Mouse (Mus musculus): ENCODE measurements around the gene Pmel. TPM values are rescaled to one million over a fixed set of nuclear protein-coding genes. Genes with fewer than 3 reads are reported as not detected.

The Pmel gene
- total RNA-seq, 2 experiments from 2014 or later: 0.33 to 0.34 TPM

GRCm38 (mm10) chr10:128745946-128746613, 42.1 kb downstream of the Pmel start:
- DNase-seq (ENCODE audit: low spot score in 2 of 2): no peak
- H3K4me3 ChIP-seq: no peak overlapping the region
- H3K27ac ChIP-seq: no peak overlapping the region
- TF ChIP-seq CTCF (conservative IDR thresholded peaks at IDR 0.05): no peak

- peak overlapping the region; percentile 77 for H3K4me3 ChIP-seq
- peak overlapping the region; percentile 93 for H3K27ac ChIP-seq
- no peak for TF ChIP-seq CTCF (conservative IDR thresholded peaks at IDR 0.05)
- no peak for DNase-seq (ENCODE audit: low spot score in 2 of 2)
These were observed 43.1 kb downstream of the Pmel start for GRCm38 (mm10) chr10:128746972-128747645.

- peak within 1 kb of the TSS; percentile 93 for H3K27ac ChIP-seq
- DNase-seq (ENCODE audit: low spot score in 2 of 2): peak; percentile 26 to 44
- peak within 1 kb of the TSS; percentile 77 for H3K4me3 ChIP-seq
- TF ChIP-seq CTCF (conservative IDR thresholded peaks at IDR 0.05): no peak
These were observed 43.8 kb downstream of the Pmel start, which contains the start of gene Pym1 for GRCm38 (mm10) chr10:128747646-128748251. Gene Pym1, plus strand, starts transcription at chr10:128747889.

GRCm38 (mm10) chr10:128748252-128748864, 44.4 kb downstream of the Pmel start:
- peak overlapping the region; percentile 93 for H3K27ac ChIP-seq
- peak; percentile 67 to 68 for DNase-seq (ENCODE audit: low spot score in 2 of 2)
- peak overlapping the region; percentile 77 for H3K4me3 ChIP-seq
- peak; percentile 66 for TF ChIP-seq CTCF (conservative IDR thresholded peaks at IDR 0.05)

Other genes starting within 250 kb of the Pmel start
- gene Smarcc2, start 244.9 kb upstream of the Pmel start, total RNA-seq (2021): 100 to 1,000 TPM; 246 to 255 TPM
- gene Myl6, start 210.1 kb upstream of the Pmel start, total RNA-seq (2021): 100 to 1,000 TPM; 519 to 544 TPM
- gene Myl6b, start 205.5 kb upstream of the Pmel start, total RNA-seq (2021): 10 to 100 TPM; 18.5 to 21.1 TPM
- 1 to 10 TPM; 5.5 TPM for gene Esyt1, start 178.3 kb upstream of the Pmel start, total RNA-seq (2021)
- gene Zc3h10, start 156.4 kb upstream of the Pmel start, total RNA-seq (2021): 10 to 100 TPM; 12.2 to 14.3 TPM
- gene Rpl41, start 154.9 kb upstream of the Pmel start, total RNA-seq (2021): 1,000 to 10,000 TPM; 1,438 to 1,486 TPM
- 10 to 100 TPM; 61.4 to 64.4 TPM for gene Pa2g4, start 138.2 kb upstream of the Pmel start, total RNA-seq (2021)
- 1 to 10 TPM; 5.7 to 5.9 TPM for gene Erbb3, start 114.5 kb upstream of the Pmel start, total RNA-seq (2021)
- 100 to 1,000 TPM; 283 to 303 TPM for gene Rps26, start 77.4 kb upstream of the Pmel start, total RNA-seq (2021)
- 10 to 100 TPM; 16.7 to 18.7 TPM for gene Ikzf4, start 58.2 kb upstream of the Pmel start, total RNA-seq (2021)
- 10 to 100 TPM; 12.5 to 12.6 TPM for gene Suox, start 30.1 kb upstream of the Pmel start, total RNA-seq (2021)
- 100 to 1,000 TPM; 126 to 134 TPM for gene Rab5b, start 7.9 kb upstream of the Pmel start, total RNA-seq (2021)
- 1 to 10 TPM; 2.0 to 3.0 TPM for gene Cdk2, start 836 bp downstream of the Pmel start, total RNA-seq (2021)
- 10 to 100 TPM; 11.4 to 11.5 TPM for gene Dgka, start 40.7 kb downstream of the Pmel start, total RNA-seq (2021)
- gene Pym1, start 43.7 kb downstream of the Pmel start, total RNA-seq (2021): 10 to 100 TPM; 22.0 to 30.6 TPM
- under 1 TPM; 0.61 to 0.84 TPM for gene Mmp19, start 86.7 kb downstream of the Pmel start, total RNA-seq (2021)
- 10 to 100 TPM; 65.5 to 73.3 TPM for gene Dnajc14, start 99.9 kb downstream of the Pmel start, total RNA-seq (2021)
- 10 to 100 TPM in 1 of 2 experiments, 1 to 10 TPM in 1; 9.4 to 10.9 TPM for gene Tmem198b, start 100.2 kb downstream of the Pmel start, total RNA-seq (2021)
- gene Sarnp, start 113.1 kb downstream of the Pmel start, total RNA-seq (2021): 10 to 100 TPM; 39.3 to 42.2 TPM
- 1 to 10 TPM; 6.7 to 8.4 TPM for gene Ormdl2, start 117.5 kb downstream of the Pmel start, total RNA-seq (2021)
- gene Gdf11, start 187.5 kb downstream of the Pmel start, total RNA-seq (2021): 10 to 100 TPM; 20.5 to 21.9 TPM
- gene Cd63, start 196.8 kb downstream of the Pmel start, total RNA-seq (2021): 10 to 100 TPM; 71.0 to 81.9 TPM
- 1 to 10 TPM; 4.3 to 8.4 TPM for gene Rdh5, start 218.7 kb downstream of the Pmel start, total RNA-seq (2021)
- 100 to 1,000 TPM in 1 of 2 experiments, 10 to 100 TPM in 1; 88.5 to 102 TPM for gene Bloc1s1, start 219.8 kb downstream of the Pmel start, total RNA-seq (2021)
- gene Itga7, start 229.6 kb downstream of the Pmel start, total RNA-seq (2021): 10 to 100 TPM; 39.5 to 42.9 TPM